Mouse (Mus musculus) lung, postnatal 0 days (tissue): ENCODE results near the gene Gm20388.

Experiments used
- CTCF ChIP-seq: IDR thresholded peaks from 2 replicates; pipeline ENCODE4 v1.5.1; 2016; ENCODE audit warnings: antibody characterized with exemption, mild to moderate bottlenecking
- EP300 ChIP-seq: IDR thresholded peaks from 2 replicates; pipeline ENCODE4 v1.6.1; 2016; ENCODE audit warnings: antibody characterized with exemption, mild to moderate bottlenecking, control low read depth

GRCm38 (mm10) chr8:120411862-120412261 is 501.2 kb downstream of the Gm20388 start:
- TF ChIP-seq EP300, result no peak
- no peak for TF ChIP-seq CTCF
